Mouse (Mus musculus) ES-Bruce4 (cell line): ENCODE data around the gene Rbm25. TPM values are rescaled to one million over a fixed set of nuclear protein-coding genes. Genes with fewer than 3 reads are reported as not detected.
A peak's percentile ranks its signal among the peaks of the same experiment; 100 is the strongest.

ENCODE experiments used
- H3K27ac ChIP-seq: 2 replicates; pipeline ENCODE4 v1.5.1; 2012; ENCODE audit warnings: low read length, inconsistent platforms; ENCODE audit not compliant: insufficient read depth
- H3K27me3 ChIP-seq: 2 replicates; pipeline ENCODE4 v1.6.1; 2012; ENCODE audit warnings: mild to moderate bottlenecking, low read length, inconsistent platforms; ENCODE audit not compliant: control insufficient read depth, poor library complexity, insufficient read depth, severe bottlenecking
- H3K36me3 ChIP-seq: 2 replicates; pipeline ENCODE4 v1.6.1; 2012; ENCODE audit warnings: inconsistent platforms, mild to moderate bottlenecking, low read length, moderate library complexity; ENCODE audit not compliant: control insufficient read depth, poor library complexity, insufficient read depth, severe bottlenecking
- H3K4me1 ChIP-seq: one replicate; pipeline ENCODE4 v1.8.1; 2011; ENCODE audit warnings: low read length; ENCODE audit not compliant: control insufficient read depth, insufficient read depth
- H3K4me3 ChIP-seq: 2 replicates; pipeline ENCODE4 v1.5.1; 2011; ENCODE audit warnings: low read depth, mild to moderate bottlenecking, low read length
- H3K9ac ChIP-seq: 2 replicates; pipeline ENCODE4 v1.6.1; 2012; ENCODE audit warnings: low read depth, mild to moderate bottlenecking, inconsistent platforms; ENCODE audit not compliant: poor library complexity, severe bottlenecking
- H3K9me3 ChIP-seq: replicated peaks from 2 replicates; pipeline ENCODE4 v1.6.1; 2012; ENCODE audit warnings: mild to moderate bottlenecking, low read length, inconsistent platforms; ENCODE audit not compliant: control insufficient read depth, poor library complexity, insufficient read depth, severe bottlenecking
- CTCF ChIP-seq: IDR thresholded peaks from one replicate; pipeline ENCODE4 v1.8.1; 2011; ENCODE audit warnings: low read depth, low read length
- EP300 ChIP-seq: IDR thresholded peaks from 2 replicates; pipeline ENCODE4 v1.6.1; 2011; ENCODE audit warnings: low read depth, low read length; ENCODE audit not compliant: insufficient read depth
- POLR2A ChIP-seq: IDR thresholded peaks from one replicate; pipeline ENCODE4 v1.8.1; 2011; ENCODE audit warnings: low read length; ENCODE audit not compliant: insufficient read depth
- polyA plus RNA-seq: library from polyadenylated mRNA; stranded (reverse); fragments of >200 nt; gene quantifications from 2 replicates; pipeline ENCODE4 v1.2.4, GENCODE M21; 2011; ENCODE audit warnings: low read depth; ENCODE audit not compliant: missing spikeins, insufficient read depth, insufficient read length

Rbm25 gene
- polyA plus RNA-seq, 1 experiment = 372 TPM

- TF ChIP-seq EP300 (no peak), POLR2A (peak; percentile 57)
- Histone ChIP-seq H3K27me3 (no peaks in the 10 kb centered on the region), H3K27ac (peak within 1 kb of the TSS; percentile 93), H3K9ac (peak within 1 kb of the TSS; percentile 75), H3K9me3 (no peaks in the 10 kb centered on the region), H3K36me3 (peaks cover 4% of the 10 kb centered on the region), H3K4me1 (no peaks in the 10 kb centered on the region), H3K4me3 (peak within 1 kb of the TSS; percentile 93)
Measured at GRCm38 (mm10) chr12:83687934-83688315, 56.9 kb downstream of the Rbm25 start, which contains the start of gene Psen1. Gene Psen1 (plus strand): TSS chr12:83688152.

GRCm38 (mm10) chr12:83688316-83689086 lies 57.5 kb downstream of the Rbm25 start:
- H3K27ac ChIP-seq = no peak overlapping the region; the same call in 1 of the 2 replicates
- peak overlapping the region; percentile 93 for H3K4me3 ChIP-seq
- H3K9me3 ChIP-seq = no peaks in the 10 kb centered on the region
- TF ChIP-seq CTCF (no peak), POLR2A (no peak), EP300 (no peak)
- no peaks in the 10 kb centered on the region for H3K27me3 ChIP-seq
- no peaks in the 10 kb centered on the region for H3K4me1 ChIP-seq
- H3K36me3 ChIP-seq = peaks cover 3% of the 10 kb centered on the region; the same call in 1 of the 2 replicates
- peak overlapping the region; percentile 75 for H3K9ac ChIP-seq

- TF ChIP-seq CTCF (no peak), POLR2A (no peak), EP300 (no peak)
- Histone ChIP-seq H3K36me3 (no peaks in the 10 kb centered on the region), H3K27ac (no peak overlapping the region), H3K9ac (peak overlapping the region; percentile 75), H3K27me3 (no peaks in the 10 kb centered on the region), H3K9me3 (no peaks in the 10 kb centered on the region), H3K4me3 (peak overlapping the region; percentile 9; the same call in 1 of the 2 replicates), H3K4me1 (no peaks in the 10 kb centered on the region)
Measured at GRCm38 (mm10) chr12:83689087-83689432, 58.0 kb downstream of the Rbm25 start.

- H3K27ac ChIP-seq = no peak overlapping the region
- H3K9me3 ChIP-seq = no peaks in the 10 kb centered on the region
- no peaks in the 10 kb centered on the region for H3K36me3 ChIP-seq
- no peak overlapping the region for H3K4me3 ChIP-seq
- no peaks in the 10 kb centered on the region for H3K27me3 ChIP-seq
- H3K4me1 ChIP-seq = no peaks in the 10 kb centered on the region
- TF ChIP-seq CTCF (no peak), EP300 (no peak)
- no peak overlapping the region for H3K9ac ChIP-seq
Measured at GRCm38 (mm10) chr12:83694011-83694410, 63.0 kb downstream of the Rbm25 start.

GRCm38 (mm10) chr12:83694669-83695068 lies 63.6 kb downstream of the Rbm25 start:
- TF ChIP-seq EP300 = no peak
- Histone ChIP-seq H3K9ac (no peak overlapping the region), H3K27ac (no peak overlapping the region), H3K4me3 (no peak overlapping the region), H3K27me3 (no peaks in the 10 kb centered on the region), H3K9me3 (no peaks in the 10 kb centered on the region), H3K4me1 (no peaks in the 10 kb centered on the region), H3K36me3 (no peaks in the 10 kb centered on the region)

- H3K9me3 ChIP-seq = no peaks in the 10 kb centered on the region
- no peaks in the 10 kb centered on the region for H3K27me3 ChIP-seq
- no peaks in the 10 kb centered on the region for H3K4me1 ChIP-seq
- H3K36me3 ChIP-seq = no peaks in the 10 kb centered on the region
- H3K9ac ChIP-seq = no peak overlapping the region
- TF ChIP-seq POLR2A (no peak), EP300 (no peak), CTCF (no peak)
- no peak overlapping the region for H3K27ac ChIP-seq
- H3K4me3 ChIP-seq = no peak overlapping the region
Measured at GRCm38 (mm10) chr12:83698637-83699036, 67.6 kb downstream of the Rbm25 start.
